Mouse (Mus musculus) bone marrow macrophage, adult 2 months (primary cell): ENCODE results near the gene Scamp1.

ENCODE experiments used
- CTCF ChIP-seq: IDR thresholded peaks from 2 replicates; pipeline ENCODE4 v1.5.1; 2012; ENCODE audit warnings: low read depth, mild to moderate bottlenecking, low read length, moderate library complexity
- POLR2A ChIP-seq: IDR thresholded peaks from 2 replicates; pipeline ENCODE4 v1.6.1; 2012; ENCODE audit warnings: mild to moderate bottlenecking, low read depth, low read length, borderline replicate concordance

DNA sequence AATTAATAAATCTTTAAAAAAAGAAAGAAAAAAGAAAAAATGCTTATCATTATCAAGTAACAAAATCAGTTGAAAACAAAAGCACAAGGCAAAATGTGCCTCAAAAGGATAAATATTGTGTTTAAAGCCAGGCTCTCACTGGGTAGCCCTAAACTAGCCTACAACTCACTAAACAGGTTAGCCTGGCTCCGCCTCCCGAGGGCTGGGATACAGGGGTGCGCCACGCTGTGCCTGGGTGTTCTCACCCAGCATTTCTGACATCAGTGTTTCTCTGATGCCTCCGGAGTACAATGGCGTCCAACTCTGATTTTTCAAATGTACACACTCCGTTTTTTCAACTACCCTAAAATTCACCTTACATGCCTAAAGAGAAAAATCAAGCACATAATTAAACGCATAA lies 24.7 kb downstream of the Scamp1 start:
- TF ChIP-seq POLR2A (no peak), CTCF (no peak)
